Mouse (Mus musculus) activated CD4-positive, CD25-positive, alpha-beta regulatory T cell, adult 4 months (primary cell): ENCODE results near the gene Hrct1. TPM values are rescaled to one million over a fixed set of nuclear protein-coding genes. Genes with fewer than 3 reads are reported as not detected.

ENCODE experiments used
- polyA plus RNA-seq, 2 experiments: library from polyadenylated mRNA; unstranded; fragments of 100-300 nt; shearing (Covaris generic); gene quantifications; one replicate each; pipeline ENCODE4 v1.2.1; 2017

Hrct1 gene
- polyA plus RNA-seq, 2 experiments from 2014 or later: not detected

Other genes starting within 250 kb of the Hrct1 start
- gene Sit1, start 243.5 kb upstream of the Hrct1 start, polyA plus RNA-seq: 100 to 1,000 TPM; 145 to 163 TPM
- 10 to 100 TPM; 71.7 to 78.1 TPM for gene Ccdc107, start 234.3 kb upstream of the Hrct1 start, polyA plus RNA-seq
- 1 to 10 TPM; 5.3 to 7.4 TPM for gene Arhgef39, start 227.5 kb upstream of the Hrct1 start, polyA plus RNA-seq
- gene Car9, start 220.2 kb upstream of the Hrct1 start, polyA plus RNA-seq: under 1 TPM in 1 of 2 experiments, not detected in 1; 0.73 TPM
- not detected for gene Tpm2, start 203.4 kb upstream of the Hrct1 start, polyA plus RNA-seq
- gene Creb3, start 164.9 kb upstream of the Hrct1 start, polyA plus RNA-seq: 100 to 1,000 TPM; 101 to 104 TPM
- 100 to 1,000 TPM in 1 of 2 experiments, 10 to 100 TPM in 1; 86.9 to 116 TPM for gene Tln1, start 164.5 kb upstream of the Hrct1 start, polyA plus RNA-seq
- 10 to 100 TPM; 10.8 to 12.4 TPM for gene Rgp1, start 148.5 kb upstream of the Hrct1 start, polyA plus RNA-seq
- 10 to 100 TPM; 12.7 to 14.4 TPM for gene Gba2, start 148.3 kb upstream of the Hrct1 start, polyA plus RNA-seq
- gene Msmp, start 142.7 kb upstream of the Hrct1 start, polyA plus RNA-seq: not detected
- not detected for gene Npr2, start 95.3 kb upstream of the Hrct1 start, polyA plus RNA-seq
- gene Spag8, start 73.6 kb upstream of the Hrct1 start, polyA plus RNA-seq: not detected
- gene Hint2, start 70.7 kb upstream of the Hrct1 start, polyA plus RNA-seq: 10 to 100 TPM; 41.0 to 42.7 TPM
- gene Tmem8b, start 58.2 kb upstream of the Hrct1 start, polyA plus RNA-seq: under 1 TPM; 0.38 to 0.90 TPM
- gene Fam221b, start 58.0 kb upstream of the Hrct1 start, polyA plus RNA-seq: 1 to 10 TPM; 3.2 to 4.4 TPM
- gene Olfr70, start 26.4 kb upstream of the Hrct1 start, polyA plus RNA-seq: not detected
- gene Olfr71, start 16.9 kb upstream of the Hrct1 start, polyA plus RNA-seq: under 1 TPM in 1 of 2 experiments, not detected in 1; 0.13 TPM
- under 1 TPM in 1 of 2 experiments, not detected in 1; 0.15 TPM for gene Spaar, start 2.8 kb downstream of the Hrct1 start, polyA plus RNA-seq
- not detected for gene Olfr159, start 43.8 kb downstream of the Hrct1 start, polyA plus RNA-seq
- not detected for gene Olfr156, start 96.7 kb downstream of the Hrct1 start, polyA plus RNA-seq
- gene Olfr157, start 113.0 kb downstream of the Hrct1 start, polyA plus RNA-seq: under 1 TPM; 0.09 to 0.50 TPM
- gene Olfr155, start 124.4 kb downstream of the Hrct1 start, polyA plus RNA-seq: under 1 TPM in 1 of 2 experiments, not detected in 1; 0.26 TPM
- 1 to 10 TPM; 3.4 to 5.9 TPM for gene Reck, start 148.3 kb downstream of the Hrct1 start, polyA plus RNA-seq
- 100 to 1,000 TPM; 215 to 250 TPM for gene Glipr2, start 230.2 kb downstream of the Hrct1 start, polyA plus RNA-seq